Mouse (Mus musculus) hindbrain, embryonic 13.5 days (tissue): ENCODE data around the gene Pim2. TPM values are rescaled to one million over a fixed set of nuclear protein-coding genes. Genes with fewer than 3 reads are reported as not detected.
A peak's percentile ranks its signal among the peaks of the same experiment; 100 is the strongest.
"Not testable (repeated sequence)": the region's sequence is repeated elsewhere in the genome, so short reads cannot be mapped to it uniquely, and the experiment has no call there.

Experiments
- ATAC-seq: fragments of 200-750 bp; cut with Nextera tagmentation; 2 replicates; pipeline ENCODE4 v1.8.0; 2017; ENCODE audit warnings: moderate TSS enrichment; ENCODE audit not compliant: low FRiP score
- H3K27ac ChIP-seq: fragments of 300-500 bp; sonication (generic); 2 replicates; pipeline ENCODE4 v1.5.1; 2015; ENCODE audit warnings: inconsistent platforms, mild to moderate bottlenecking, moderate library complexity
- H3K27me3 ChIP-seq: fragments of 300-500 bp; sonication (generic); 2 replicates; pipeline ENCODE4 v1.6.1; 2015; ENCODE audit warnings: mild to moderate bottlenecking, inconsistent platforms
- H3K36me3 ChIP-seq: fragments of 300-500 bp; sonication (generic); 2 replicates; pipeline ENCODE4 v1.6.1; 2015; ENCODE audit warnings: mild to moderate bottlenecking, inconsistent platforms
- H3K4me1 ChIP-seq: fragments of 300-500 bp; sonication (generic); replicated peaks from 2 replicates; pipeline ENCODE4 v1.6.1; 2015; ENCODE audit warnings: inconsistent platforms
- H3K4me2 ChIP-seq: fragments of 300-500 bp; sonication (generic); 2 replicates; pipeline ENCODE4 v1.6.1; 2015; ENCODE audit warnings: inconsistent platforms, mild to moderate bottlenecking, moderate library complexity
- H3K4me3 ChIP-seq: fragments of 300-500 bp; sonication (generic); 2 replicates; pipeline ENCODE4 v1.5.1; 2015; ENCODE audit warnings: mild to moderate bottlenecking, inconsistent platforms
- H3K9ac ChIP-seq: fragments of 300-500 bp; sonication (generic); 2 replicates; pipeline ENCODE4 v1.6.1; 2015; ENCODE audit warnings: mild to moderate bottlenecking, inconsistent platforms
- H3K9me3 ChIP-seq: fragments of 300-500 bp; sonication (generic); 2 replicates; pipeline ENCODE4 v1.6.1; 2016; ENCODE audit warnings: inconsistent platforms
- WGBS: fragments of 180-500 bp; shearing (Covaris S2); methylation state at CpG from one replicate; pipeline ENCODE4 v1.1.7; 2015; 5-methylcytosine and 5-hydroxymethylcytosine counted together
- polyA plus RNA-seq: library from polyadenylated mRNA; unstranded; fragments of >200 nt; fragmentation: Nextera tagmentation; extraction: Ambion mirVana; gene quantifications from 2 replicates; pipeline ENCODE4 v1.2.1, GENCODE M21; 2015

Gene Pim2
- polyA plus RNA-seq, 1 experiment from 2014 or later = 16.0 TPM

GRCm38 (mm10) chrX:7867141-7867540 is 10.9 kb upstream of the Pim2 start:
- Histone ChIP-seq H3K4me1 (no peaks in the 10 kb centered on the region), H3K27ac (no peak overlapping the region), H3K9me3 (no peaks in the 10 kb centered on the region), H3K36me3 (peaks cover 8% of the 10 kb centered on the region), H3K4me3 (no peak overlapping the region), H3K27me3 (no peaks in the 10 kb centered on the region), H3K4me2 (no peak overlapping the region), H3K9ac (no peak overlapping the region)
- WGBS = 100% methylated on average over 1 of the region's 1 CpGs
- ATAC-seq = no peak

DNA sequence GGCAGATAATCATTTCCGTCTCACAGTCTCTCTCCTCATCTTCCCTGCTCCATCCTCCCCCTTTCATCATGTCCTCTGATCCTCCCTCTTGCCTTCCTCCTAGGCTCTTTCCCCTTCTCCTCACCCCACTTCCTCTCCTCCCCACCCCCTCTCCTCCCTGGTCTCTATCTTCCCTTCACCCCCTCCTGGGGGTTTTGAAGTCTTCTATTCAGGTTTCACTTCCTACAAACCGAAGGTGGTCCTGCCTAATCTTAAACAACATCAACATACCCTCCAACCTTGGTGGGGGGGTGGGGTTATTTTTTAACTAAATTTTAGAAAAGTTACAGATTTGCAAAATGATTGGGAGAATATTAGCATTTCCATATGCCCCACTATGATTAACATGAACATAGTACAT is 9.6 kb upstream of the Pim2 start:
- H3K36me3 ChIP-seq = peaks cover 21% of the 10 kb centered on the region
- no peak overlapping the region for H3K4me3 ChIP-seq
- ATAC-seq = no peak
- WGBS = 41% methylated on average over 2 of the region's 2 CpGs
- H3K4me2 ChIP-seq = no peak overlapping the region
- no peaks in the 10 kb centered on the region for H3K9me3 ChIP-seq
- H3K9ac ChIP-seq = no peak overlapping the region
- H3K27me3 ChIP-seq = no peaks in the 10 kb centered on the region
- H3K27ac ChIP-seq = no peak overlapping the region
- no peaks in the 10 kb centered on the region for H3K4me1 ChIP-seq

- H3K9me3 ChIP-seq = no peaks in the 10 kb centered on the region
- H3K4me1 ChIP-seq = no peaks in the 10 kb centered on the region
These were observed 8.2 kb upstream of the Pim2 start for GRCm38 (mm10) chrX:7869826-7870225.

DNA sequence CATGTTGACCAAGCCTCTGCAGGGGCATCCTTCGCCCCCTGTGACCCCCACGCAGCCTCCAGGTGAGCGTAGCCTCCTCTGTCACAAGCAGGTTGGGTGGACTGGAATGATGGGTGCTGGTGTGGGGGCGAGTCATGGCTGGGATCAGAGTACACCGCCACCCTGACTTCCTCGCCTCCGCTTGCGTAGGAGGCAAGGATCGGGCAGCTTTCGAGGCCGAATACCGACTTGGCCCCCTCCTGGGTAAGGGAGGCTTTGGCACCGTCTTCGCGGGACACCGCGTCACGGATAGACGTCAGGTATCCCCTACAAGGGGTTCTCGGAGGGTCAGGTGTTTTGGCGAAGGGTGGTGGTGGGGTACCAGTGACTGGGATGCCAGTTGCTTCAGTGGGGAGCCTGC is 433 bp downstream of the Pim2 start:
- Histone ChIP-seq H3K4me2 (peak overlapping the region; percentile 71), H3K36me3 (peaks cover 15% of the 10 kb centered on the region), H3K27ac (peak overlapping the region; percentile 76; the same call in 1 of the 2 replicates), H3K4me1 (peaks cover 19% of the 10 kb centered on the region), H3K4me3 (peak overlapping the region; percentile 50), H3K9ac (peak overlapping the region; percentile 72), H3K9me3 (no peaks in the 10 kb centered on the region), H3K27me3 (no peaks in the 10 kb centered on the region)
- WGBS = 15% methylated on average over 21 of the region's 21 CpGs
- peak; percentile 37 for ATAC-seq

More at GRCm38 (mm10) chrX:7869826-7870225, 8.2 kb upstream of the Pim2 start:
- H3K4me2 ChIP-seq = no peak overlapping the region
- H3K4me3 ChIP-seq = no peak overlapping the region
- peaks cover 31% of the 10 kb centered on the region for H3K36me3 ChIP-seq
- no peak overlapping the region for H3K9ac ChIP-seq
- no peak for ATAC-seq
- WGBS = 42% methylated on average over 3 of the region's 3 CpGs
- no peaks in the 10 kb centered on the region for H3K27me3 ChIP-seq
- no peak overlapping the region for H3K27ac ChIP-seq

GRCm38 (mm10) chrX:7879819-7880218 is 1.8 kb downstream of the Pim2 start:
- Histone ChIP-seq H3K9me3 (no peaks in the 10 kb centered on the region), H3K4me1 (peaks cover 21% of the 10 kb centered on the region), H3K4me3 (peak overlapping the region; percentile 50), H3K36me3 (peaks cover 5% of the 10 kb centered on the region; the same call in 1 of the 2 replicates), H3K4me2 (peak overlapping the region; percentile 71), H3K27ac (0 out of 2 replicates have a peak overlapping the region, but pooled peaks have one; percentile 23), H3K27me3 (no peaks in the 10 kb centered on the region), H3K9ac (peak overlapping the region; percentile 46; the same call in 1 of the 2 replicates)
- ATAC-seq = peak; percentile 47
- WGBS = 31% methylated on average over 10 of the region's 11 CpGs

- peak within 1 kb of the TSS; percentile 55 for H3K4me3 ChIP-seq
- peak within 1 kb of the TSS; percentile 65 for H3K4me2 ChIP-seq
- no peaks in the 10 kb centered on the region for H3K36me3 ChIP-seq
- H3K9ac ChIP-seq = peak within 1 kb of the TSS; percentile 70
- H3K27ac ChIP-seq = peak within 1 kb of the TSS; percentile 89
- peak; percentile 90 for ATAC-seq
- no peaks in the 10 kb centered on the region for H3K27me3 ChIP-seq
- H3K9me3 ChIP-seq = no peaks in the 10 kb centered on the region
- 18% methylated on average over 49 of the region's 49 CpGs for WGBS
- peaks cover 13% of the 10 kb centered on the region for H3K4me1 ChIP-seq
These were observed 5.9 kb downstream of the Pim2 start, which contains the start of gene Slc35a2 for GRCm38 (mm10) chrX:7883841-7884567. Gene Slc35a2 (plus strand): TSS chrX:7884028.

- no peak for ATAC-seq
- 29% methylated on average over 13 of the region's 13 CpGs for WGBS
- H3K36me3 ChIP-seq = peaks cover 21% of the 10 kb centered on the region
- H3K4me2 ChIP-seq = peak overlapping the region; percentile 59
- H3K27ac ChIP-seq = peak overlapping the region; percentile 90
- H3K27me3 ChIP-seq = no peaks in the 10 kb centered on the region
- no peaks in the 10 kb centered on the region; the same call in 1 of the 2 replicates for H3K9me3 ChIP-seq
- H3K4me3 ChIP-seq = peak overlapping the region; percentile 51
- peak overlapping the region; percentile 69 for H3K9ac ChIP-seq
- peaks cover 10% of the 10 kb centered on the region for H3K4me1 ChIP-seq
These were observed 20.1 kb downstream of the Pim2 start for GRCm38 (mm10) chrX:7898211-7898610.

- Histone ChIP-seq H3K36me3 (peaks cover 13% of the 10 kb centered on the region), H3K4me2 (peak within 1 kb of the TSS; percentile 59), H3K27me3 (no peaks in the 10 kb centered on the region), H3K9ac (peak within 1 kb of the TSS; percentile 73), H3K9me3 (no peaks in the 10 kb centered on the region; the same call in 1 of the 2 replicates), H3K4me3 (peak within 1 kb of the TSS; percentile 51), H3K4me1 (peaks cover 10% of the 10 kb centered on the region), H3K27ac (peak within 1 kb of the TSS; percentile 90)
- WGBS = 14% methylated on average over 56 of the region's 62 CpGs
- ATAC-seq = peak; percentile 99
These were observed 21.1 kb downstream of the Pim2 start, which contains the start of the genes Pqbp1 and Timm17b for GRCm38 (mm10) chrX:7898880-7899874. Gene Pqbp1 (minus strand): TSS chrX:7899269. Gene Timm17b (plus strand): TSS chrX:7899357.

GRCm38 (mm10) chrX:7904441-7904840 is 26.4 kb downstream of the Pim2 start:
- Histone ChIP-seq H3K36me3 (peaks cover 15% of the 10 kb centered on the region), H3K4me2 (no peak overlapping the region), H3K27me3 (no peaks in the 10 kb centered on the region), H3K4me1 (no peaks in the 10 kb centered on the region; the same call in 1 of the 2 replicates), H3K4me3 (no peak overlapping the region), H3K27ac (no peak overlapping the region), H3K9ac (no peak overlapping the region), H3K9me3 (no peaks in the 10 kb centered on the region; the same call in 1 of the 2 replicates)
- ATAC-seq = no peak
- 89% methylated on average over 5 of the region's 5 CpGs for whole genome bisulfite sequencing

GRCm38 (mm10) chrX:7907735-7908134 is 29.7 kb downstream of the Pim2 start, which contains the start of gene Gm10491:
Gene Gm10491 (minus strand): TSS chrX:7907835.
- Histone ChIP-seq H3K36me3 (peaks cover 15% of the 10 kb centered on the region), H3K9ac (no peak within 1 kb of the TSS), H3K4me3 (no peak within 1 kb of the TSS), H3K4me1 (no peaks in the 10 kb centered on the region; the same call in 1 of the 2 replicates), H3K9me3 (no peaks in the 10 kb centered on the region), H3K4me2 (no peak within 1 kb of the TSS), H3K27ac (no peak within 1 kb of the TSS), H3K27me3 (no peaks in the 10 kb centered on the region)
- WGBS = 88% methylated on average over 5 of the region's 5 CpGs
- ATAC-seq = no peak

DNA sequence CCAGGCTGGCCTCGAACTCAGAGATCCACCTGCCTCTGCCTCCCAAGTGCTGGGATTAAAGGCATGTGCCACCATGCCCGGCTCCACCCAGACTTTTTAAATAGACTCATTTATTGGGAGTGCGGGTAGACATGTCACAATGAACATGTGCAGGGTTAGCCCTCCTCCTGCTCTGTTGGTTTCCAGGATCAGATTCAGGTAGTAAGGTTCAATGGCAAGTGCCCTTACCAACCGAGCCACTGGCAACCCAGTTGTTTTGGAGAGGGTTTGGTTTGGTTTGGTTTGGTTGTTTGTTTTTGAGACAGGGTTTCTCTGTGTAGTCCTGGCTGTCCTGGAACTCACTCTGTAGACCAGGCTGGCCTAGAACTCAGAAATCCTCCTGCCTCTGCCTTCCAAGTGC is 31.2 kb downstream of the Pim2 start, which contains the start of gene Gm10490:
Gene Gm10490 (plus strand): TSS at position 301 of the 400 bp plus-strand sequence.
- not testable (repeated sequence) for ATAC-seq, H3K4me3 ChIP-seq

DNA sequence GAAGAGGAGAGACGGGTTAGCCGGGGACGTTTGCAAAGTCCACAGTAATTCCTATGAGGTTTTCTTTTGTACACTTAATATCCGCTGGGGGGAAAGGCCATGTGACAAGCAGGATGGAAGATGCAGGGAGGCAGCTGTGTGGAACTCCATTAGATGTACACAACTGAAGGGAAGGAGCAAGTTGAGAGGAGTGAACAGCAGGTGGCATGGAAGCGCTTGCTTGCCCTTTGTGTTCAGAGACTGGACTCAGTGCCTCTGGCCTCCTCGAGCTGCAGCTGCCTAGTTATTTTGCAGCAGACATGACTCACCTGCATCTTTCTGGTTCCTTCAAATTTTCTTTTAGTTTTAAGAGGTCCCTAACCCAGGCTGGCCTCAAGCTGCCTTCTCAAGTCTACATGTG is 32.4 kb downstream of the Pim2 start:
- Histone ChIP-seq H3K4me3 (no peak overlapping the region), H3K27me3 (no peaks in the 10 kb centered on the region), H3K27ac (no peak overlapping the region), H3K9ac (no peak overlapping the region), H3K4me2 (no peak overlapping the region), H3K9me3 (no peaks in the 10 kb centered on the region), H3K4me1 (no peaks in the 10 kb centered on the region; the same call in 1 of the 2 replicates), H3K36me3 (peaks cover 15% of the 10 kb centered on the region)
- ATAC-seq = no peak
- WGBS = 54% methylated on average over 6 of the region's 6 CpGs

More for the DNA sequence above, 31.2 kb downstream of the Pim2 start, which contains the start of gene Gm10490:
- H3K9ac ChIP-seq, H3K27ac ChIP-seq, H3K4me1 ChIP-seq, H3K4me2 ChIP-seq, H3K9me3 ChIP-seq, H3K27me3 ChIP-seq: not testable (repeated sequence)
- WGBS = 87% methylated on average over 4 of the region's 4 CpGs
- peaks cover 15% of the 10 kb centered on the region for H3K36me3 ChIP-seq
